Mouse (Mus musculus): Measurements from ENCODE around the gene Rere.

- TF ChIP-seq CTCF (IDR thresholded peaks at IDR 0.05; ENCODE audit: insufficient read depth, low read length) (no peak), POLR2A (IDR thresholded peaks at IDR 0.05; ENCODE audit: borderline replicate concordance, extremely low read depth, low read depth, low read length) (no peak)
Observed at GRCm38 (mm10) chr4:150325046-150325801, 43.8 kb downstream of the Rere start.
